8 mouse cellular contexts compared by ENCODE assay signal in the genomic region with DNA sequence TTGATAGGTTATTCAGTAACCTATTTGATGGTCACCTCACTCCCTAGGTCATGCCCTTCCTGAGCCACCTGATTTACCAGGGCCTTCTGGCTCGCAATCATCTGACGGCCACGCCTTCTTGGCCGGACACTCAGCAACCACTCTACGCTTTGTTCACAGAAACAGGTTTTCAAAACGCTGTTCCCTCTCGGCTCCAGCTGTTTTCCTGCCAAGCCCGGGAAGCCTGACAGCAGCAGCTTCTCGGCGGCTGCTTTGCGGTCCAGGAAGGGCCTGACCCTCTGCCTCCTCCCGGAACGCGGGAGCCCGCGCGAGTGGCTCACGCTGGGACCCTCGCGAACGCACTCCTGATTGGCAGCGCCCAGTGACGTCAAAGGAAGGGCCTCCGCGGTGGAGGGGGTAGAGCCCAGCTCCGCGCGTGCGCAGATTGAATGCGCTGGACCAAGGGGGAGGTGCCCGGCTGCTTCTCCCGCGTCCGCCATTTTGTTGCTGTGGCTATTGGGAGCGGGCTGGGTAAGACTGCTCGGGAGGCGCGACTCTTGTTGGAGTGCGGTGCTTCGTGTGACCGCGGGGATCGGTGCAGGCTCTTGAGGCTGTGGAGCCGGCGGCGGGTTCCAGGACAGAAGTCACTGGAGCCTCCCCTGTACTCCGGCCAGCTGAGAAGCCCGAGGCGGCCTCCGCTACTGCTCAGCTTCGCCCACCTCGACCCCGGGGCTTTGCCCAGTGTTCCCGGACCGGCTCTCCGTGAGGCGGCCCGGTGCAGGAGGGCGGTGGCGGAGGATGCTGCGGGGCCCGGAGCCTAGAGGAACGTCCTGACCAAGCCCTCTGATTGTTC. TPM values are rescaled to one million over a fixed set of nuclear protein-coding genes. Genes with fewer than 3 reads are reported as not detected.
A peak's percentile ranks its signal among the peaks of the same experiment; 100 is the strongest.
DNase-seq lines count a peak whose midpoint lies in the region; ATAC-seq lines count a peak whose summit lies in the region.

A gene (plus strand): TSS at position 447 of the 832 bp plus-strand sequence.

- DNase-seq in CD4-positive, CD25-positive, alpha-beta regulatory T cell, adult 2 months (ENCODE audit: low read depth, low spot score) = peak; percentile 98
- DNase-seq in fibroblast of lung, adult 2 months (ENCODE audit: low read depth) = peak; percentile 90
- DNase-seq in kidney, postnatal 14 days = peak; percentile 98
- DNase-seq in liver, embryonic 13.5 days = peak; percentile 98
- peak; percentile 98 for DNase-seq in neural tube, embryonic 10.5 days (ENCODE audit: extremely low spot score, low spot score)

- H3K9me3 ChIP-seq in heart, embryonic 14.5 days (ENCODE audit: control insufficient read depth, low read length) = no peaks in the 10 kb centered on the region
- H3K9me3 ChIP-seq in liver, embryonic 13.5 days (replicated peaks) = no peaks in the 10 kb centered on the region
- no peaks in the 10 kb centered on the region for H3K9me3 ChIP-seq in stomach, embryonic 16.5 days (replicated peaks; ENCODE audit: control insufficient read depth, low read length)

- peak within 1 kb of the TSS; percentile 92 for H3K4me2 ChIP-seq in heart, embryonic 14.5 days (ENCODE audit: low read length)
- peak within 1 kb of the TSS; percentile 91 for H3K4me2 ChIP-seq in liver, embryonic 13.5 days
- peak within 1 kb of the TSS; percentile 78 for H3K4me2 ChIP-seq in stomach, embryonic 16.5 days (ENCODE audit: low read depth, low read length)

- WGBS in heart, embryonic 14.5 days = under 1% methylated on average over 63 of the region's 63 CpGs
- under 1% methylated on average over 63 of the region's 63 CpGs for WGBS in liver, embryonic 13.5 days (ENCODE audit: insufficient replicate concordance)
- WGBS in stomach, embryonic 16.5 days = under 1% methylated on average over 63 of the region's 63 CpGs

- H3K36me3 ChIP-seq in heart, embryonic 14.5 days (ENCODE audit: control insufficient read depth, insufficient read depth, low read length) = peaks cover 17% of the 10 kb centered on the region
- H3K36me3 ChIP-seq in liver, embryonic 13.5 days = peaks cover 17% of the 10 kb centered on the region
- H3K36me3 ChIP-seq in stomach, embryonic 16.5 days (ENCODE audit: control insufficient read depth, insufficient read depth, low read length) = peaks cover 8% of the 10 kb centered on the region

- no peaks in the 10 kb centered on the region for H3K27me3 ChIP-seq in heart, embryonic 14.5 days (ENCODE audit: control insufficient read depth, insufficient read depth, low read length)
- no peaks in the 10 kb centered on the region for H3K27me3 ChIP-seq in liver, embryonic 13.5 days
- no peaks in the 10 kb centered on the region for H3K27me3 ChIP-seq in stomach, embryonic 16.5 days (ENCODE audit: control insufficient read depth, insufficient read depth, low read length)

- peak within 1 kb of the TSS; percentile 85 for H3K27ac ChIP-seq in brown adipose tissue, adult 24 weeks (replicated peaks; ENCODE audit: low read depth, low read length)
- H3K27ac ChIP-seq in heart, embryonic 14.5 days (replicated peaks in 1 of 2; ENCODE audit: control insufficient read depth in 1 of 2, insufficient read depth in 1 of 2, low read depth in 2 of 2, low read length in 2 of 2) = peak within 1 kb of the TSS; percentile 93 to 95
- H3K27ac ChIP-seq in liver, embryonic 13.5 days = peak within 1 kb of the TSS; percentile 94
- peak within 1 kb of the TSS; percentile 96 for H3K27ac ChIP-seq in stomach, embryonic 16.5 days (ENCODE audit: low read length)

- H3K4me3 ChIP-seq in brown adipose tissue, adult 24 weeks (ENCODE audit: insufficient read depth, low read depth, low read length) = peak within 1 kb of the TSS; percentile 93
- H3K4me3 ChIP-seq in heart, embryonic 14.5 days (ENCODE audit: control insufficient read depth in 1 of 2, insufficient read depth in 1 of 2, low read depth in 1 of 2, low read length in 2 of 2) = peak within 1 kb of the TSS; percentile 87 to 91
- peak within 1 kb of the TSS; percentile 97 for H3K4me3 ChIP-seq in liver, embryonic 13.5 days (replicated peaks)
- peak within 1 kb of the TSS; percentile 93 for H3K4me3 ChIP-seq in stomach, embryonic 16.5 days (replicated peaks; ENCODE audit: low read length)

- H3K9ac ChIP-seq in heart, embryonic 14.5 days (ENCODE audit: low read length) = peak within 1 kb of the TSS; percentile 94
- H3K9ac ChIP-seq in liver, embryonic 13.5 days = peak within 1 kb of the TSS; percentile 98
- H3K9ac ChIP-seq in stomach, embryonic 16.5 days (ENCODE audit: low read length) = peak within 1 kb of the TSS; percentile 97

- peak; percentile 99 for ATAC-seq in heart, embryonic 14.5 days (ENCODE audit: insufficient number of reproducible peaks, insufficient read depth, low FRiP score, low read depth)
- peak; percentile 92 for ATAC-seq in liver, embryonic 13.5 days (ENCODE audit: low read depth)
- ATAC-seq in stomach, embryonic 16.5 days (ENCODE audit: insufficient read depth, low FRiP score) = peak; percentile 98

- peaks cover 13% of the 10 kb centered on the region for H3K4me1 ChIP-seq in brown adipose tissue, adult 24 weeks (ENCODE audit: control insufficient read depth, insufficient read depth, insufficient read length, low read length)
- peaks cover 6 to 15% of the 10 kb centered on the region in 2 experiments; a peak in 2 of 4 replicates for H3K4me1 ChIP-seq in heart, embryonic 14.5 days (ENCODE audit: control insufficient read depth in 2 of 2, insufficient read depth in 2 of 2, low read length in 2 of 2)
- H3K4me1 ChIP-seq in liver, embryonic 13.5 days (replicated peaks) = peaks cover 32% of the 10 kb centered on the region
- H3K4me1 ChIP-seq in stomach, embryonic 16.5 days (ENCODE audit: control insufficient read depth, insufficient read depth, low read length) = peaks cover 14% of the 10 kb centered on the region

RNA-seq across cellular contexts. Expression of the gene that starts here (rescaled TPM):
- 9.2 and 13.9 TPM in 2 replicates for polyA plus RNA-seq in brown adipose tissue, adult 24 weeks (2012; ENCODE audit: insufficient read depth, insufficient read length, missing spikeins)
- polyA plus RNA-seq in heart, embryonic 14.5 days (2014; fragmentation: Nextera tagmentation; extraction: Ambion mirVana) = 31.9 and 40.7 TPM in 2 replicates
- 30.8 and 35.8 TPM in 2 replicates for polyA plus RNA-seq in liver, embryonic 13.5 days (2015; fragmentation: Nextera tagmentation; extraction: Ambion mirVana)
- polyA plus RNA-seq in stomach, embryonic 16.5 days (2015; fragmentation: Nextera tagmentation; extraction: Ambion mirVana) = 51.2 and 53.1 TPM in 2 replicates

Comparison
In these comparisons a context has a peak if more than half of its experiments do, and no peak if none do; other contexts are left out.
1. Peak in every context shown above with its lines: DNase-seq, ATAC-seq, H3K4me3 ChIP-seq and H3K27ac ChIP-seq.